Mouse (Mus musculus): ENCODE data around the gene Lif. TPM values are rescaled to one million over a fixed set of nuclear protein-coding genes. Genes with fewer than 3 reads are reported as not detected.
A peak's percentile ranks its signal among the peaks of the same experiment; 100 is the strongest.

Gene Lif
- polyA plus RNA-seq, 1 experiment from 2014 or later = 0.30 TPM

GRCm38 (mm10) chr11:4270744-4271459 lies 13.5 kb downstream of the Lif start:
- ATAC-seq (ENCODE audit: insufficient number of reproducible peaks, insufficient read depth, low FRiP score, low read depth) = peak; percentile 29; the same call in 1 of the 2 replicates

GRCm38 (mm10) chr11:4271544-4271943 lies 14.2 kb downstream of the Lif start:
- ATAC-seq (ENCODE audit: insufficient number of reproducible peaks, insufficient read depth, low FRiP score, low read depth) = no peak
- H3K9me3 ChIP-seq (ENCODE audit: control insufficient read depth, low read depth, low read length) = no peaks in the 10 kb centered on the region
- no peaks in the 10 kb centered on the region for H3K36me3 ChIP-seq (ENCODE audit: control insufficient read depth, insufficient read depth, low read length)
- no peaks in the 10 kb centered on the region for H3K27me3 ChIP-seq (ENCODE audit: control insufficient read depth, insufficient read depth, low read length)
- no peak overlapping the region; the same call in 1 of the 2 replicates for H3K4me2 ChIP-seq (replicated peaks; ENCODE audit: low read depth, low read length)
- H3K4me1 ChIP-seq (ENCODE audit: control insufficient read depth, insufficient read depth, low read length) = 0 out of 2 replicates have a peak, but pooled peaks cover 5% of the 10 kb centered on the region
- no peak overlapping the region for H3K27ac ChIP-seq (ENCODE audit: low read length)
- H3K9ac ChIP-seq (replicated peaks; ENCODE audit: low read depth, low read length) = no peak overlapping the region
- 72% methylated on average over 11 of the region's 11 CpGs for WGBS
- no peak overlapping the region for H3K4me3 ChIP-seq (ENCODE audit: low read depth, low read length)

More at GRCm38 (mm10) chr11:4270744-4271459, 13.5 kb downstream of the Lif start:
- H3K9ac ChIP-seq (replicated peaks; ENCODE audit: low read depth, low read length) = no peak overlapping the region
- no peaks in the 10 kb centered on the region for H3K9me3 ChIP-seq (ENCODE audit: control insufficient read depth, low read depth, low read length)
- no peaks in the 10 kb centered on the region for H3K27me3 ChIP-seq (ENCODE audit: control insufficient read depth, insufficient read depth, low read length)
- no peak overlapping the region for H3K4me3 ChIP-seq (ENCODE audit: low read depth, low read length)
- peak overlapping the region; percentile 10; the same call in 1 of the 2 replicates for H3K4me2 ChIP-seq (replicated peaks; ENCODE audit: low read depth, low read length)
- WGBS = 36% methylated on average over 20 of the region's 20 CpGs
- 0 out of 2 replicates have a peak, but pooled peaks cover 2% of the 10 kb centered on the region for H3K4me1 ChIP-seq (ENCODE audit: control insufficient read depth, insufficient read depth, low read length)
- 0 out of 2 replicates have a peak overlapping the region, but pooled peaks have one; percentile 21 for H3K27ac ChIP-seq (ENCODE audit: low read length)
- no peaks in the 10 kb centered on the region for H3K36me3 ChIP-seq (ENCODE audit: control insufficient read depth, insufficient read depth, low read length)

GRCm38 (mm10) chr11:4276411-4276861 lies 19.1 kb downstream of the Lif start:
- H3K4me1 ChIP-seq (ENCODE audit: control insufficient read depth, insufficient read depth, low read length) = 0 out of 2 replicates have a peak, but pooled peaks cover 10% of the 10 kb centered on the region
- no peaks in the 10 kb centered on the region for H3K9me3 ChIP-seq (ENCODE audit: control insufficient read depth, low read depth, low read length)
- no peak overlapping the region for H3K4me3 ChIP-seq (ENCODE audit: low read depth, low read length)
- no peak overlapping the region for H3K9ac ChIP-seq (replicated peaks; ENCODE audit: low read depth, low read length)
- H3K4me2 ChIP-seq (replicated peaks; ENCODE audit: low read depth, low read length) = no peak overlapping the region
- peak overlapping the region; percentile 10; the same call in 1 of the 2 replicates for H3K27ac ChIP-seq (ENCODE audit: low read length)
- H3K27me3 ChIP-seq (ENCODE audit: control insufficient read depth, insufficient read depth, low read length) = no peaks in the 10 kb centered on the region
- WGBS = 31% methylated on average over 11 of the region's 11 CpGs
- peak; percentile 59; the same call in 1 of the 2 replicates for ATAC-seq (ENCODE audit: insufficient number of reproducible peaks, insufficient read depth, low FRiP score, low read depth)
- no peaks in the 10 kb centered on the region for H3K36me3 ChIP-seq (ENCODE audit: control insufficient read depth, insufficient read depth, low read length)

GRCm38 (mm10) chr11:4279909-4280308 lies 22.6 kb downstream of the Lif start:
- ATAC-seq (ENCODE audit: insufficient number of reproducible peaks, insufficient read depth, low FRiP score, low read depth) = no peak
- Histone ChIP-seq H3K4me1 (ENCODE audit: control insufficient read depth, insufficient read depth, low read length) (0 out of 2 replicates have a peak, but pooled peaks cover 10% of the 10 kb centered on the region), H3K4me2 (replicated peaks; ENCODE audit: low read depth, low read length) (no peak overlapping the region), H3K36me3 (ENCODE audit: control insufficient read depth, insufficient read depth, low read length) (no peaks in the 10 kb centered on the region), H3K4me3 (ENCODE audit: low read depth, low read length) (no peak overlapping the region), H3K9me3 (ENCODE audit: control insufficient read depth, low read depth, low read length) (no peaks in the 10 kb centered on the region), H3K27me3 (ENCODE audit: control insufficient read depth, insufficient read depth, low read length) (no peaks in the 10 kb centered on the region), H3K9ac (replicated peaks; ENCODE audit: low read depth, low read length) (no peak overlapping the region), H3K27ac (ENCODE audit: low read length) (no peak overlapping the region)
- WGBS = 56% methylated on average over 7 of the region's 7 CpGs

- no peak for ATAC-seq (ENCODE audit: insufficient number of reproducible peaks, insufficient read depth, low FRiP score, low read depth)
- Histone ChIP-seq H3K9me3 (ENCODE audit: control insufficient read depth, low read depth, low read length) (no peaks in the 10 kb centered on the region), H3K4me3 (ENCODE audit: low read depth, low read length) (no peak overlapping the region), H3K9ac (replicated peaks; ENCODE audit: low read depth, low read length) (no peak overlapping the region), H3K36me3 (ENCODE audit: control insufficient read depth, insufficient read depth, low read length) (no peaks in the 10 kb centered on the region), H3K27me3 (ENCODE audit: control insufficient read depth, insufficient read depth, low read length) (no peaks in the 10 kb centered on the region), H3K27ac (ENCODE audit: low read length) (no peak overlapping the region), H3K4me2 (replicated peaks; ENCODE audit: low read depth, low read length) (no peak overlapping the region), H3K4me1 (ENCODE audit: control insufficient read depth, insufficient read depth, low read length) (peaks cover 8% of the 10 kb centered on the region; the same call in 1 of the 2 replicates)
- 73% methylated on average over 6 of the region's 6 CpGs for WGBS
These were observed 24.5 kb downstream of the Lif start for GRCm38 (mm10) chr11:4281852-4282251.

- Histone ChIP-seq H3K9ac (replicated peaks; ENCODE audit: low read depth, low read length) (no peak overlapping the region), H3K4me1 (ENCODE audit: control insufficient read depth, insufficient read depth, low read length) (peaks cover 5% of the 10 kb centered on the region; the same call in 1 of the 2 replicates), H3K9me3 (ENCODE audit: control insufficient read depth, low read depth, low read length) (no peaks in the 10 kb centered on the region), H3K27ac (ENCODE audit: low read length) (no peak overlapping the region), H3K4me2 (replicated peaks; ENCODE audit: low read depth, low read length) (no peak overlapping the region), H3K27me3 (ENCODE audit: control insufficient read depth, insufficient read depth, low read length) (no peaks in the 10 kb centered on the region), H3K36me3 (ENCODE audit: control insufficient read depth, insufficient read depth, low read length) (no peaks in the 10 kb centered on the region), H3K4me3 (ENCODE audit: low read depth, low read length) (no peak overlapping the region)
- peak; percentile 50 for ATAC-seq (ENCODE audit: insufficient number of reproducible peaks, insufficient read depth, low FRiP score, low read depth)
- 14% methylated on average over 4 of the region's 4 CpGs for WGBS
These were observed 26.3 kb downstream of the Lif start for GRCm38 (mm10) chr11:4283627-4284026.

- Histone ChIP-seq H3K4me1 (ENCODE audit: control insufficient read depth, insufficient read depth, low read length) (peaks cover 5% of the 10 kb centered on the region; the same call in 1 of the 2 replicates), H3K27ac (ENCODE audit: low read length) (no peak overlapping the region), H3K36me3 (ENCODE audit: control insufficient read depth, insufficient read depth, low read length) (no peaks in the 10 kb centered on the region), H3K9me3 (ENCODE audit: control insufficient read depth, low read depth, low read length) (no peaks in the 10 kb centered on the region), H3K4me2 (replicated peaks; ENCODE audit: low read depth, low read length) (no peak overlapping the region), H3K27me3 (ENCODE audit: control insufficient read depth, insufficient read depth, low read length) (no peaks in the 10 kb centered on the region), H3K9ac (replicated peaks; ENCODE audit: low read depth, low read length) (no peak overlapping the region), H3K4me3 (ENCODE audit: low read depth, low read length) (no peak overlapping the region)
- WGBS = 41% methylated on average over 3 of the region's 3 CpGs
- ATAC-seq (ENCODE audit: insufficient number of reproducible peaks, insufficient read depth, low FRiP score, low read depth) = no peak
These were observed 31.9 kb downstream of the Lif start for GRCm38 (mm10) chr11:4289280-4289679.

- peaks cover 4% of the 10 kb centered on the region; the same call in 1 of the 2 replicates for H3K4me1 ChIP-seq (ENCODE audit: control insufficient read depth, insufficient read depth, low read length)
- H3K9ac ChIP-seq (replicated peaks; ENCODE audit: low read depth, low read length) = no peak overlapping the region
- H3K36me3 ChIP-seq (ENCODE audit: control insufficient read depth, insufficient read depth, low read length) = no peaks in the 10 kb centered on the region
- H3K27ac ChIP-seq (ENCODE audit: low read length) = no peak overlapping the region
- no peak overlapping the region for H3K4me2 ChIP-seq (replicated peaks; ENCODE audit: low read depth, low read length)
- no peaks in the 10 kb centered on the region for H3K27me3 ChIP-seq (ENCODE audit: control insufficient read depth, insufficient read depth, low read length)
- ATAC-seq (ENCODE audit: insufficient number of reproducible peaks, insufficient read depth, low FRiP score, low read depth) = no peak
- whole genome bisulfite sequencing = 84% methylated on average over 6 of the region's 6 CpGs
- no peak overlapping the region for H3K4me3 ChIP-seq (ENCODE audit: low read depth, low read length)
- H3K9me3 ChIP-seq (ENCODE audit: control insufficient read depth, low read depth, low read length) = no peaks in the 10 kb centered on the region
These were observed 34.3 kb downstream of the Lif start for GRCm38 (mm10) chr11:4291639-4292038.
